Mouse (Mus musculus): ENCODE measurements around the gene Mapkapk5. TPM values are rescaled to one million over a fixed set of nuclear protein-coding genes. Genes with fewer than 3 reads are reported as not detected.
A peak's percentile ranks its signal among the peaks of the same experiment; 100 is the strongest.

Mapkapk5 gene
- polyA plus RNA-seq, 1 experiment from 2014 or later, result 51.8 TPM

DNA sequence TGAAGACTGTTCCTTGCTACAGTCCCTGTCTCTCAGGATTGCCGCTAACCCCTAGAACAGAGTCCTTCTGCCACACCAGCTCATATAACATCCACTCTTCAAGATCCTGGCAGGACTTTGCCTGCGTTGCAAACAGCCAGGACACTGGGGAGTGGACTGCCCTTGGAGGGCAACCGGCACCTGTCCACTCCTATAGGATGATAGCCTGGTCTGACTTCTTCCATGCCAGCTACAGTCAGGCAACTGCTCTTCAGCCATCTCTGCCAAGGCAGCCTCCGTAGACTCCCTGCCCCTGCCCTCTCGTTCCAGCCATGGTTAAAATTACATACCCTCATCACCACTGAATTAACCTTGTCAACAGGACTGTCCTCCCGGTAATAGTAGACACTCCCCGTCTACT is 3.5 kb upstream of the Mapkapk5 start:
- Histone ChIP-seq H3K27ac (no peak overlapping the region), H3K9me3 (0 out of 2 replicates have a peak, but pooled peaks cover 4% of the 10 kb centered on the region), H3K36me3 (no peaks in the 10 kb centered on the region), H3K4me3 (replicated peaks) (no peak overlapping the region), H3K4me2 (no peak overlapping the region), H3K27me3 (no peaks in the 10 kb centered on the region), H3K9ac (replicated peaks) (no peak overlapping the region), H3K4me1 (replicated peaks) (peaks cover 10% of the 10 kb centered on the region)
- WGBS, result 85% methylated on average over 7 of the region's 7 CpGs
- no peak for ATAC-seq (ENCODE audit: insufficient number of reproducible peaks, insufficient read depth, low FRiP score, low TSS enrichment, low read depth)

DNA sequence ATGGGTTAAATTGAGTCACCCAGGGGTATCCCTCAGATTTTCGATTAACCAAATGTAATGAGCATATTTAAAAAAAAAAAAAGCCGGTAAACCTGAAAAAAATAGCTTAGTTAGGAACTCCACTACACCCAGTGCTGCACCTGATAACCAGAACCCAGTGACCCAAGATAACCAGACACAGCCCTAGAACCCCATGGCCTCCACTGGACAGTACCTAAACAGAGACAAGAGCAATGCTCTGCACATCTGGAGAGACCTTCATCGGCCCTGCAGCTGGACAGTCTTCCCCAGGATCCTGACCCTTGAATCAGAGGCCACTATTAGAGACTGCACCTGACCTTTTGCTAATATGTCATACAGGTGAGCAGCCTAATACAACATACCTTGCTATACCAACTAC is 1.4 kb upstream of the Mapkapk5 start:
- Histone ChIP-seq H3K4me1 (replicated peaks) (peaks cover 16% of the 10 kb centered on the region), H3K27me3 (no peaks in the 10 kb centered on the region), H3K4me3 (replicated peaks) (no peak overlapping the region), H3K9me3 (0 out of 2 replicates have a peak, but pooled peaks cover 4% of the 10 kb centered on the region), H3K9ac (replicated peaks) (no peak overlapping the region), H3K4me2 (no peak overlapping the region), H3K27ac (no peak overlapping the region), H3K36me3 (no peaks in the 10 kb centered on the region)
- no peak for ATAC-seq (ENCODE audit: insufficient number of reproducible peaks, insufficient read depth, low FRiP score, low TSS enrichment, low read depth)
- 90% methylated on average over 3 of the region's 3 CpGs for WGBS

DNA sequence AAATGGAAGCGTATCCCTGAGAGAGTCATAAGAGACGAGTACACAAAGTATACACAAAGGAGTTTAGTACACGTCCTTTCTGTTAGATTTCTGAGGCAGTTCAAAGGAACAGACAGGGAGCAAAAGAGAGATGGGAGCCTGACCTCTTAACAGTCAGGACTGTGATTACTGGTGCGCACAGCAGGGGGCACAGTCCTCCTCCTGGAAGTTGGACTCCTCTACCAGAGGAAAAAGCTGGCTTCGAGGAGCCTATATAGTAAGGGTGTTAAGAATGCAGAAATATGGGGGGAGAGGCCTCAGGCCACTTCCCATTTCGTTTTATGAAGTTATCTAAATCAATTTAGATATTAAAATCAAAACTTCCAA is 808 bp upstream of the Mapkapk5 start:
- ATAC-seq (ENCODE audit: insufficient number of reproducible peaks, insufficient read depth, low FRiP score, low TSS enrichment, low read depth), result no peak
- peaks cover 16% of the 10 kb centered on the region for H3K4me1 ChIP-seq (replicated peaks)
- H3K9ac ChIP-seq (replicated peaks), result peak overlapping the region; percentile 97
- H3K27me3 ChIP-seq, result no peaks in the 10 kb centered on the region
- no peaks in the 10 kb centered on the region for H3K36me3 ChIP-seq
- 0 out of 2 replicates have a peak, but pooled peaks cover 4% of the 10 kb centered on the region for H3K9me3 ChIP-seq
- H3K27ac ChIP-seq, result peak overlapping the region; percentile 96; the same call in 1 of the 2 replicates
- peak overlapping the region; percentile 93 for H3K4me2 ChIP-seq
- 38% methylated on average over 6 of the region's 6 CpGs for WGBS
- peak overlapping the region; percentile 100 for H3K4me3 ChIP-seq (replicated peaks)

DNA sequence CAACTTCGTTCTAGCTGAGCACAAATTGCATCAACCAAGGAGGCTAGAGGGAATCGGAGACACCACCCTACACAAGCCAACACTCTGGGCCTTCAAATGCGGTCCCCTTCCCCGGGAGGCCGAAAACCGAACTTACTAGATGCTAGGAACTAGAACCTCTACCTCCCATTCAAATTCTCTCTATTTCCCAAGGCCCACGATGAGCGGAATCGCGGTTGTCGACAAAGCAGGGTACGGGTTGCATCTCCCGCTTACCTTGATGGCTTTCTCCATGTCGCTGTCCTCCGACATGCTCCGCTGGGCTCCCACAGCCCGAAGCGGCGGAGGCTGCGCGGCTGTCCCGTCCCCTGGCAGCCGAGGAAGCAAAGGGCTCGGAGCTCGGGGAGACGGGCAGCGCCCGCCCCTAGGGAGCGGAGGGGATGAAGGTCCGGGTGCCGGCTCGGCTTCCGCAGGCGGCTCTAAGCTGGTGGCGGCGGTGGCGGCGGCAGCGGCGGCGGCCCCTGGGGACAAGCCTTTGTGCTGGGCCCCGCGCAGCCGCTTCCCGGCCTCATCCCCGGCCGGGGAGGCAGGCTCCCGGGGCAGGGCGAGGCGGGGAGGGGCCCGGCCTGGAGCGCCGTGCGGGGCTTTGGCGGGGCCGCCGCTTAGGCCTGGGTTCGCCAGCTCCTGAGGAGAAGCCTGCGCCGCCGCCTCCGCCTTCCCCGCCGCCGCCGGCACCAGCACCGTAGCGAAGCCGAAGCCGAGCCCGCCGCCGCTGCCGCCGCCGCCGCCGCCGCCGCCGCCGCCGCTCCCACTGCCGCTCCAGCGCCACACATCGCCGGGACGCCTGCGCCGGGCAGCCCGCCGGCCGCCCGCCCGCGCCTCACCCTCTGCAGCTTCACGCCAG is 554 bp downstream of the Mapkapk5 start, which contains the start of the genes Adam1a and Gm42878:
TSS of gene Adam1a (minus strand) at position 573 of the 883 bp plus-strand sequence.
TSS of gene Gm42878 (minus strand) at position 573 of the 883 bp plus-strand sequence.
- no peaks in the 10 kb centered on the region for H3K27me3 ChIP-seq
- H3K4me2 ChIP-seq, result peak within 1 kb of the TSS; percentile 93
- H3K27ac ChIP-seq, result peak within 1 kb of the TSS; percentile 96
- H3K4me1 ChIP-seq (replicated peaks), result peaks cover 16% of the 10 kb centered on the region
- H3K9me3 ChIP-seq, result no peaks in the 10 kb centered on the region
- peak within 1 kb of the TSS; percentile 100 for H3K4me3 ChIP-seq (replicated peaks)
- peak within 1 kb of the TSS; percentile 97 for H3K9ac ChIP-seq (replicated peaks)
- peak; percentile 3; the same call in 1 of the 2 replicates for ATAC-seq (ENCODE audit: insufficient number of reproducible peaks, insufficient read depth, low FRiP score, low TSS enrichment, low read depth)
- peaks cover 3% of the 10 kb centered on the region; the same call in 1 of the 2 replicates for H3K36me3 ChIP-seq
- WGBS, result 1% methylated on average over 52 of the region's 97 CpGs

DNA sequence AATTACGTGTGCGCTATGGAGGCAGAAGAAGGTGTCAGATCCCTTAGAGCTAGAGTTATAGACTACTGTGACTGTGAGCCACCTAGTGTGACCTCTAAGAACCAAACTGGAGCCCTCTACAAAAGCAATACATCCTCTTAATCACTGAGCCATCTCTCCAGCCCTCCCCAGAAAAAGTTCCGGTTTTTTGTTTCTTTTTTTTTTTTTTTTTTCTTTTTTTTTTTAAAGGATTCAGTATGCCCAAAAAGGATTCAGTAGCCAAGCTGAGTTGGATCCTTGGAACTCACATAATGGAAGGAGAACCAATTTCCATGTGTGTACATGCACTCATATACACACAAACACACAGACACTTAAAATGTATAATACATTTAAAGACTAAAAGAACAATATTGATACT is 2.3 kb downstream of the Mapkapk5 start:
- no peaks in the 10 kb centered on the region for H3K9me3 ChIP-seq
- H3K27me3 ChIP-seq, result no peaks in the 10 kb centered on the region
- H3K36me3 ChIP-seq, result peaks cover 17% of the 10 kb centered on the region
- H3K4me2 ChIP-seq, result no peak overlapping the region
- no peak for ATAC-seq (ENCODE audit: insufficient number of reproducible peaks, insufficient read depth, low FRiP score, low TSS enrichment, low read depth)
- no peak overlapping the region for H3K9ac ChIP-seq (replicated peaks)
- no peak overlapping the region for H3K27ac ChIP-seq
- peaks cover 16% of the 10 kb centered on the region for H3K4me1 ChIP-seq (replicated peaks)
- WGBS, result 83% methylated on average over 3 of the region's 3 CpGs
- no peak overlapping the region; the same call in 1 of the 2 replicates for H3K4me3 ChIP-seq (replicated peaks)

DNA sequence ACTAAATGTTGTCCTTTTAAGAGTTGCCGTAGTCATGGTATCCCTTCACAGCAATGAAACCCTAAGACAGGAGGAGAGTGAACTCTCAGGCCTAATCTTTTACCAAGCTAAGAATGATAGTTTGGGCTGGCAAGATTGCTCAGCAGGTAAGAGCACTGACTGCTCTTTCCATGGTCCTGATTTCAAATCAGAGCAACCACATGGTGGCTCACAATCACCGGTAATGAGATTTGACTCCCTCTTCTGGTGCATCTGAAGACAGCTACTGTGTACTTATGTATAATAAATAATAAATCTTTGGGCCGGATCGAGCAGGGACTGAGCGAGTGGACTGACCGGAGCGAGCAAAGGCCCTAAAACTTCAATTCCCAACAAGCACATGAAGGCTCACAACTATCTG is 4.5 kb downstream of the Mapkapk5 start:
- H3K4me2 ChIP-seq, result no peak overlapping the region
- 91% methylated on average over 7 of the region's 7 CpGs for WGBS
- peaks cover 12% of the 10 kb centered on the region for H3K4me1 ChIP-seq (replicated peaks)
- H3K27me3 ChIP-seq, result no peaks in the 10 kb centered on the region
- no peak overlapping the region for H3K9ac ChIP-seq (replicated peaks)
- ATAC-seq (ENCODE audit: insufficient number of reproducible peaks, insufficient read depth, low FRiP score, low TSS enrichment, low read depth), result no peak
- no peak overlapping the region for H3K4me3 ChIP-seq (replicated peaks)
- no peak overlapping the region for H3K27ac ChIP-seq
- peaks cover 37% of the 10 kb centered on the region for H3K36me3 ChIP-seq
- H3K9me3 ChIP-seq, result no peaks in the 10 kb centered on the region

DNA sequence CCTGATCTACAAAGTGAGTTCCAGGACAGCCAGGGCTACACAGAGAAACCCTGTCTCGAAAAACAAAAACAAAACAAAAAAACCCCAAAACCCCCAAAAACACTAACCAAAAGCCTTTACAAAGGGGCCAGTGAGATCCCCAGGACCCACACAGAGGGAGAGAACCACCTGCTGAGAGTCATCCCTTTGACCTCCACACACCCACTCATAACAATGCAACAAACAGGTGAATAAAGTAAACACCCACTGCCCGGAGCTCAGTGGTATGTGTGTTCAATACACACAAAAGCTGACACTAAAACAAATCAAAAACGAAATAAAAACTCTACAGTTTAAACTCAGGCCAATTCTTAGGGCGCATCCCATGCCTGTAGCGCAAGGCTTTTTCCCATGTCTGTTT is 5.6 kb downstream of the Mapkapk5 start:
- Histone ChIP-seq H3K27me3 (no peaks in the 10 kb centered on the region), H3K36me3 (peaks cover 49% of the 10 kb centered on the region), H3K4me1 (replicated peaks) (peaks cover 12% of the 10 kb centered on the region), H3K9me3 (no peaks in the 10 kb centered on the region), H3K27ac (no peak overlapping the region), H3K4me3 (replicated peaks) (no peak overlapping the region), H3K4me2 (no peak overlapping the region), H3K9ac (replicated peaks) (no peak overlapping the region)
- ATAC-seq (ENCODE audit: insufficient number of reproducible peaks, insufficient read depth, low FRiP score, low TSS enrichment, low read depth), result no peak
- 95% methylated on average over 5 of the region's 5 CpGs for WGBS

DNA sequence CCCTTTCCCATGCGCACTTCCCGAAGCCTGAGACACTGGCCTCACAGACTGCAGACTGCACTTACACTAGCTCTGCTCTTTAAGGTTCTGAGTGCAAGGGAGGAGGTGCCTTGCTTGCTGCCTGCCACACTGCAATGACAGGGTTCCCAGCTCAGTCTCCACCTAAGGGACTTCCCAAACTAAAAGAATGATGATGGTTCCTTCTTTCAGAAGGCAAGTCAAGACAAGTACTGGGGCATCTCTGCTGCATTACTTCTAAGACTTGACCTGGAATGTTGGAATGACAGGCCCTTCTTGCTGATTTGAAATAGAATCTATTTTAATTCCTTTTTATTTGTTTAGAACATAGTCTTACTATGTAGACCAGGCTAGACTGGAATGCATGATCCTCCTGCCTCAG is 8.1 kb downstream of the Mapkapk5 start:
- WGBS, result 88% methylated on average over 2 of the region's 2 CpGs
- Histone ChIP-seq H3K27ac (no peak overlapping the region), H3K36me3 (peaks cover 71% of the 10 kb centered on the region), H3K9ac (replicated peaks) (no peak overlapping the region), H3K27me3 (no peaks in the 10 kb centered on the region), H3K4me2 (no peak overlapping the region), H3K9me3 (no peaks in the 10 kb centered on the region), H3K4me3 (replicated peaks) (no peak overlapping the region), H3K4me1 (replicated peaks) (no peaks in the 10 kb centered on the region)
- no peak for ATAC-seq (ENCODE audit: insufficient number of reproducible peaks, insufficient read depth, low FRiP score, low TSS enrichment, low read depth)

DNA sequence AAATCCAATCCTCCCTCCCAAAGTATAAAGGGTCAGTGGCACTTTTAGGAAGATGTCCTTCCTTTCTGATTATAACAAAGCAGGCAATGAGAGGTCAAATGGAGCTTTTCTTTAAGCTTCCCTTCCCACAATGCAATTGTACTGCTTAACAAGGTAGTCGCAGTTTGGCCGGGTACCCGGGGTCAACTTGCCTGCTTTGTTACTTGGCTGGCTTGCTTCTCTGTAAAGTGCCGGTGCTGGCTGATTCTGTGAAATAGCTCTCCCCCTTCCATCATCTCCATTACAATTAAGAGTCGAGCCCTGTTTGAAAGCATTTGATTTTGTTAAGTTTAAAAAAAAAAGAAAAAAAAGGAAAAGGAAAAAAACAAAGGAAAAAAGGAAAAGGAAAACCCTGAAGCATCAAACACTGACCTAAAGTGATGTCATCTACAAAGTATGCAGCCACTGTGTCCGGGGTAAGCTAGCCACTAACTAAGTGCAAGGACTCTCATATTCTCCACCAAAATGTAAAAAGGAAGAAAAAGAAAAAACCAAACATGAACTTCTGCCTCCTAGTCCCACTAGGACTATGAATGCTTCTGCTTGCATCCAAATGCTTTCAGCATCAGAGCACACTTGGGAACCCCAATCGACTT is 8.7 kb downstream of the Mapkapk5 start:
- no peak for ATAC-seq (ENCODE audit: insufficient number of reproducible peaks, insufficient read depth, low FRiP score, low TSS enrichment, low read depth)
- H3K9ac ChIP-seq (replicated peaks), result no peak overlapping the region
- H3K27me3 ChIP-seq, result no peaks in the 10 kb centered on the region
- 85% methylated on average over 7 of the region's 7 CpGs for WGBS
- peaks cover 76% of the 10 kb centered on the region for H3K36me3 ChIP-seq
- no peak overlapping the region for H3K27ac ChIP-seq
- no peak overlapping the region for H3K4me2 ChIP-seq
- no peaks in the 10 kb centered on the region for H3K9me3 ChIP-seq
- H3K4me3 ChIP-seq (replicated peaks), result no peak overlapping the region
- H3K4me1 ChIP-seq (replicated peaks), result no peaks in the 10 kb centered on the region

DNA sequence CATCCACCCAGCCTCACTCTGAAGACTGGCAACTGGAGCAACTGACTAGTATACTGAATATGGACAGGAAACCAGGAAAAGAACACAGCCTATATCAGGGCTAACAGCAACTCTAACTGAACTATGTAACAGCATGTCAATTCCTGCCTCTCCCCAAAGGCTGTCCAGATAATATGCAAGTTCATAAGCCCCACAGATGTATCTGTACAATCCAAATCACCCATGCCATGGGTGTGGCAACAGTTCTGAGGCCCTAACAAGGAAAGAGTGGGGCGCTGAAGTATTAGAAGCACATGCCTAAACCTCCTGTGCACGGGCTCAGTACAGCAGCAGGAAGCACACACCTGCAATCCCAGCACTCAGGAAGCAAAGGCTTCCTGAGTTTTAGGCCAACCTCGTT is 10.6 kb downstream of the Mapkapk5 start:
- WGBS, result 88% methylated on average over 3 of the region's 3 CpGs

DNA sequence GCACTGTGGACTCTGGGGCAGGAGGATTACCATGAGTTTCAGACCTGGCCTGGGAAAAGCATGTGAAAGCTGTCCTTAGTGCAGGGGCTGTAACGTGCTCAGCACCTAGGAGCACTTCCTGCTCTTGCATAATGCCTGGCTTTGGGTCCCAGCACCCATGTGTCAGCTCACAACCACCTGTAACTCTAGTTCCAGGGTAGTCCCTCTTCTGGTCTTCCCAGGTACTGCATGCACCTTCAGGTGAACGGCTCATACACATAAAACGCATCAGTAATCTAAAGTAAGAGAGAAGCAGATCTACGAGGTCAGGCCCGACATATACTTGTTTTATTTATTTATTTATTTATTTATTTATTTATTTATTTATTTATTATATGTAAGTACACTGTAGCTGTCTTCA is 11.2 kb downstream of the Mapkapk5 start:
- peaks cover 92% of the 10 kb centered on the region for H3K36me3 ChIP-seq
- H3K4me3 ChIP-seq (replicated peaks), result no peak overlapping the region
- H3K4me1 ChIP-seq (replicated peaks), result no peaks in the 10 kb centered on the region
- no peaks in the 10 kb centered on the region for H3K27me3 ChIP-seq
- no peaks in the 10 kb centered on the region for H3K9me3 ChIP-seq
- H3K27ac ChIP-seq, result no peak overlapping the region
- H3K4me2 ChIP-seq, result no peak overlapping the region
- ATAC-seq (ENCODE audit: insufficient number of reproducible peaks, insufficient read depth, low FRiP score, low TSS enrichment, low read depth), result no peak
- 94% methylated on average over 5 of the region's 5 CpGs for whole genome bisulfite sequencing
- no peak overlapping the region for H3K9ac ChIP-seq (replicated peaks)

More for the DNA sequence above, 10.6 kb downstream of the Mapkapk5 start:
- no peak overlapping the region for H3K9ac ChIP-seq (replicated peaks)
- no peak for ATAC-seq (ENCODE audit: insufficient number of reproducible peaks, insufficient read depth, low FRiP score, low TSS enrichment, low read depth)
- H3K36me3 ChIP-seq, result peaks cover 90% of the 10 kb centered on the region
- no peaks in the 10 kb centered on the region for H3K4me1 ChIP-seq (replicated peaks)
- no peaks in the 10 kb centered on the region for H3K27me3 ChIP-seq
- no peak overlapping the region for H3K27ac ChIP-seq
- no peaks in the 10 kb centered on the region for H3K9me3 ChIP-seq
- no peak overlapping the region for H3K4me3 ChIP-seq (replicated peaks)
- no peak overlapping the region for H3K4me2 ChIP-seq
